Mouse (Mus musculus) thymus, adult 18-20 months (tissue): Measurements from ENCODE around the gene Psmb9.
A peak's percentile ranks its signal among the peaks of the same experiment; 100 is the strongest.

Experiments used
- DNase-seq, 2 experiments: peaks; one replicate each; pipeline ENCODE4 v3.0.0; 2022; ENCODE audit warnings: mixed read lengths in 2 of 2

Gene Psmb9

GRCm38 (mm10) chr17:34205021-34205745, 17.6 kb upstream of the Psmb9 start:
- DNase-seq, result peak in 1 of 2 experiments; percentile 64

- peak; percentile 87 to 88 for DNase-seq
These were observed 16.9 kb upstream of the Psmb9 start for GRCm38 (mm10) chr17:34204303-34205010.

GRCm38 (mm10) chr17:34203444-34203843, 15.9 kb upstream of the Psmb9 start, which contains the start of gene Tap2:
Gene Tap2, plus strand, starts transcription at chr17:34203527.
- peak in 1 of 2 experiments; percentile 29 for DNase-seq

GRCm38 (mm10) chr17:34202760-34203442, 15.3 kb upstream of the Psmb9 start:
- DNase-seq, result no peak

GRCm38 (mm10) chr17:34201506-34202055, 14.0 kb upstream of the Psmb9 start:
- no peak for DNase-seq

- DNase-seq, result peak in 1 of 2 experiments; percentile 63
These were observed 13.4 kb upstream of the Psmb9 start for GRCm38 (mm10) chr17:34200772-34201505.

- DNase-seq, result peak in 1 of 2 experiments; percentile 26
These were observed 12.5 kb upstream of the Psmb9 start for GRCm38 (mm10) chr17:34200047-34200446.

- DNase-seq, result peak in 1 of 2 experiments; percentile 38
These were observed 11.6 kb upstream of the Psmb9 start for GRCm38 (mm10) chr17:34199050-34199619.

GRCm38 (mm10) chr17:34198521-34198912, 11.0 kb upstream of the Psmb9 start:
- DNase-seq, result no peak

GRCm38 (mm10) chr17:34197904-34198520, 10.4 kb upstream of the Psmb9 start:
- peak; percentile 66 to 77 for DNase-seq

GRCm38 (mm10) chr17:34196941-34197894, 9.7 kb upstream of the Psmb9 start, which contains the start of gene Psmb8:
Gene Psmb8, plus strand, starts transcription at chr17:34197721.
- DNase-seq, result peak; percentile 78 to 89

- DNase-seq, result peak; percentile 83 to 90
These were observed 8.9 kb upstream of the Psmb9 start for GRCm38 (mm10) chr17:34196491-34196890.

GRCm38 (mm10) chr17:34194723-34195122, 7.2 kb upstream of the Psmb9 start:
- DNase-seq, result no peak

- DNase-seq, result no peak
These were observed 5.9 kb upstream of the Psmb9 start for GRCm38 (mm10) chr17:34193468-34193867.

- no peak for DNase-seq
These were observed 5.3 kb upstream of the Psmb9 start for GRCm38 (mm10) chr17:34192852-34193251.

GRCm38 (mm10) chr17:34188986-34189385, 1.4 kb upstream of the Psmb9 start:
- no peak for DNase-seq

- DNase-seq, result no peak
These were observed 446 bp upstream of the Psmb9 start for GRCm38 (mm10) chr17:34188010-34188409.

GRCm38 (mm10) chr17:34186885-34187260, 691 bp downstream of the Psmb9 start:
- DNase-seq, result no peak

GRCm38 (mm10) chr17:34185526-34185925, 2.0 kb downstream of the Psmb9 start:
- no peak for DNase-seq

- no peak for DNase-seq
These were observed 3.9 kb downstream of the Psmb9 start for GRCm38 (mm10) chr17:34183564-34184219.
